Mouse (Mus musculus) embryonic facial prominence, embryonic 15.5 days (tissue): Measurements from ENCODE around the gene Diras1. TPM values are rescaled to one million over a fixed set of nuclear protein-coding genes. Genes with fewer than 3 reads are reported as not detected.
"Not testable (repeated sequence)": the region's sequence is repeated elsewhere in the genome, so short reads cannot be mapped to it uniquely, and the experiment has no call there.

ENCODE experiments used
- ATAC-seq: fragments of 200-750 bp; cut with Nextera tagmentation; 2 replicates; pipeline ENCODE4 v1.8.0; 2017; ENCODE audit warnings: low read depth, moderate TSS enrichment; ENCODE audit not compliant: insufficient number of reproducible peaks, low FRiP score, low TSS enrichment
- H3K27ac ChIP-seq: fragments of 300-500 bp; sonication (generic); replicated peaks from 2 replicates; pipeline ENCODE4 v1.5.1; 2015; ENCODE audit warnings: mild to moderate bottlenecking, inconsistent platforms
- H3K27me3 ChIP-seq: fragments of 300-500 bp; sonication (generic); 2 replicates; pipeline ENCODE4 v1.6.1; 2015; ENCODE audit warnings: inconsistent platforms
- H3K36me3 ChIP-seq: fragments of 300-500 bp; sonication (generic); 2 replicates; pipeline ENCODE4 v1.6.1; 2015; ENCODE audit warnings: mild to moderate bottlenecking, inconsistent platforms
- H3K4me1 ChIP-seq: fragments of 300-500 bp; sonication (generic); 2 replicates; pipeline ENCODE4 v1.6.1; 2015; ENCODE audit warnings: inconsistent platforms
- H3K4me2 ChIP-seq: fragments of 300-500 bp; sonication (generic); replicated peaks from 2 replicates; pipeline ENCODE4 v1.6.1; 2015; ENCODE audit warnings: mild to moderate bottlenecking, inconsistent platforms
- H3K4me3 ChIP-seq: fragments of 300-500 bp; sonication (generic); replicated peaks from 2 replicates; pipeline ENCODE4 v1.5.1; 2015; ENCODE audit warnings: mild to moderate bottlenecking, inconsistent platforms
- H3K9ac ChIP-seq: fragments of 300-500 bp; sonication (generic); 2 replicates; pipeline ENCODE4 v1.6.1; 2015; ENCODE audit warnings: inconsistent platforms
- H3K9me3 ChIP-seq: fragments of 300-500 bp; sonication (generic); replicated peaks from 2 replicates; pipeline ENCODE4 v1.6.1; 2016; ENCODE audit warnings: inconsistent platforms
- WGBS: fragments of 180-500 bp; shearing (Covaris S2); methylation state at CpG from one replicate; pipeline ENCODE4 v1.1.7; 2015; 5-methylcytosine and 5-hydroxymethylcytosine counted together
- polyA plus RNA-seq: library from polyadenylated mRNA; unstranded; fragments of >200 nt; fragmentation: Nextera tagmentation; extraction: Ambion mirVana; gene quantifications from 2 replicates; pipeline ENCODE4 v1.2.1, GENCODE M21; 2015

Gene Diras1
- polyA plus RNA-seq, 1 experiment from 2014 or later = 1.9 TPM

GRCm38 (mm10) chr10:81055802-81056340 lies 30.4 kb upstream of the Diras1 start:
- not testable (repeated sequence) for H3K4me2 ChIP-seq, H3K27ac ChIP-seq, H3K27me3 ChIP-seq, ATAC-seq, H3K9me3 ChIP-seq, H3K9ac ChIP-seq, H3K4me3 ChIP-seq
- Histone ChIP-seq H3K4me1 (peaks cover 32% of the 10 kb centered on the region), H3K36me3 (peaks cover 20% of the 10 kb centered on the region)
- WGBS = 80% methylated on average over 11 of the region's 11 CpGs

DNA sequence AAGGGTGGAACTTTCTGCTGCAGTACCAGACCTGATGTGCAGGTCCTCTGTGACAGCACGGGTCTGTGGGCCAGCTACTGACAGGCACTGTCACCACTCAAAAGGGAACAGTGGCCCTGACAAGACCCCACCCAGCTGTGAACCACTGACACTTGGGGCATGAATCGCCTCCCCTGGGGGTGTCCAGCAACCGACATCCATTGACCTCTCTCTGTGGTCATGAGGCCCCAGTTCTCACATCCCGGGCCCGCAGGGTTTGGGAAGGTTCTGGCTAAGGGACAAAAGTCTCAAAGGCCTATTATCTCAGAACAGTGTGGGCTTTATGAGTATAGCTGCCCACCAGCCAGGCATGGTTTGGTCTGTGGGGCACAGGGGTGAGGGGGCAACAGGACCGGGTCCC lies 29.7 kb upstream of the Diras1 start:
- peaks cover 32% of the 10 kb centered on the region for H3K4me1 ChIP-seq
- H3K27ac ChIP-seq = no peak overlapping the region
- no peak overlapping the region for H3K4me2 ChIP-seq
- no peaks in the 10 kb centered on the region for H3K9me3 ChIP-seq
- no peak for ATAC-seq
- H3K4me3 ChIP-seq = no peak overlapping the region
- WGBS = 79% methylated on average over 6 of the region's 6 CpGs
- no peaks in the 10 kb centered on the region for H3K27me3 ChIP-seq
- no peak overlapping the region for H3K9ac ChIP-seq
- H3K36me3 ChIP-seq = peaks cover 27% of the 10 kb centered on the region

DNA sequence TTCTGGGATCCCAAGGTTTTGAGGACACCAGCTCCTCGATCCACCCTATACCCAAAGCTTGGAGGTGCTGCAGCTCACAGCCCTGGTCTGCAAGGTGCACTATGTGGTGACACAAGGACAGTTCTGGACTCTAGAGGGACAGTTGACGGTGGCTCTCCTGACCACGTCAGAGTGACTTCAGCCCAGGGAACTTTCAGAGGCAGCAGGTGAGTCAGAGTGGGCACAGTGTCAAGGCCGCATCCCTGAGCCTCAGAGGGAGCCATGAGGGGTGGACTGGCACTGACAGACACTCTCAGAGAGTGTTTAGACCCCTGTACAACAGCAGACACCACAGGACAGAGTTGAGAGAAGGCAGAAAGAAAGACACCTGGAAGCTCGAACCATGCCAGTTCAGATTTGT lies 27.1 kb upstream of the Diras1 start:
- 92% methylated on average over 5 of the region's 5 CpGs for WGBS
- H3K27ac ChIP-seq = no peak overlapping the region
- no peaks in the 10 kb centered on the region for H3K9me3 ChIP-seq
- peaks cover 53% of the 10 kb centered on the region for H3K36me3 ChIP-seq
- no peak for ATAC-seq
- H3K4me2 ChIP-seq = no peak overlapping the region
- H3K4me1 ChIP-seq = peaks cover 11% of the 10 kb centered on the region; the same call in 1 of the 2 replicates
- H3K9ac ChIP-seq = no peak overlapping the region
- H3K4me3 ChIP-seq = no peak overlapping the region
- H3K27me3 ChIP-seq = no peaks in the 10 kb centered on the region

DNA sequence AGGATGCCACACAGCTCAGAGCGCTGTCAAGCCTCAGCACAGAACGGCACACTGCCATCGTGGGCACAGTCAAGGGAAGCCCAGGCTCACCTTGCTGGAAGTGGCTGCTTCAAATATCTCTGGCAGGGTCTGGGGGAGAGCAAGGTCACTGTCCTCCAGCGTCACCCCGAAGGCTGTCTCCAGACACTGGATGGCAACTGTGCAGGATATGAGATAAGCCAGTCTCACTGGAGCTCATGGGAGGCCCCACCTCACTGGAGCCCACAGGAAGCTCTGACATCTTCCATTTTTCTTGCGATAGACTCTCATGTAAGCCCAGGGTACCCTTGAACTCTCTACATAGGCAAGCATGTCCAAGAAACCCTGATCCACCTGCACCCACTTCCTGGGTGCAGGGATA lies 25.7 kb upstream of the Diras1 start:
- Histone ChIP-seq H3K4me1 (0 out of 2 replicates have a peak, but pooled peaks cover under 1% of the 10 kb centered on the region), H3K27ac (no peak overlapping the region), H3K9me3 (no peaks in the 10 kb centered on the region), H3K27me3 (no peaks in the 10 kb centered on the region), H3K4me3 (no peak overlapping the region), H3K36me3 (peaks cover 68% of the 10 kb centered on the region), H3K4me2 (no peak overlapping the region), H3K9ac (no peak overlapping the region)
- ATAC-seq = no peak
- WGBS = 95% methylated on average over 6 of the region's 6 CpGs

DNA sequence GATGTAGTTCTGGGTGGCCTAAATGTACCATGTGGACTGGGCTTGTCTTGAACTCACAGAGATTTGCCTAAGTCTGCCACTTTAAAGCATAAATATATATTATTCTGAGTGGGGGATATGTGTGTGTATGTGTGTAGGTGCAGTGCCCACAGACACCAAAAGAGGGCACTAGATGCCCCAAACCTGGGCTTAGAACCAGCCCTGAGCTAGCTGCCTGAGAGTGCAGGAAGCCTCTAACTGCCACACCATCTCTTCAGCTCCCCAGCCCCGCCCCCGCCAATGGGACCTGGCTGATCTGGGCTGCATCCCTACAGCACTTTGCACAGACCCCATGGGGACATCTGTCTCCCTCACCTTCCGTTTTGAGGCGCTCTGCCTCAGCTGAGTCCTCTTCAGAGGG lies 25.2 kb upstream of the Diras1 start:
- Histone ChIP-seq H3K9me3 (no peaks in the 10 kb centered on the region), H3K27ac (no peak overlapping the region), H3K36me3 (peaks cover 73% of the 10 kb centered on the region), H3K4me2 (no peak overlapping the region), H3K9ac (no peak overlapping the region), H3K27me3 (no peaks in the 10 kb centered on the region), H3K4me3 (no peak overlapping the region), H3K4me1 (no peaks in the 10 kb centered on the region)
- no peak for ATAC-seq
- WGBS = 83% methylated on average over 4 of the region's 4 CpGs

DNA sequence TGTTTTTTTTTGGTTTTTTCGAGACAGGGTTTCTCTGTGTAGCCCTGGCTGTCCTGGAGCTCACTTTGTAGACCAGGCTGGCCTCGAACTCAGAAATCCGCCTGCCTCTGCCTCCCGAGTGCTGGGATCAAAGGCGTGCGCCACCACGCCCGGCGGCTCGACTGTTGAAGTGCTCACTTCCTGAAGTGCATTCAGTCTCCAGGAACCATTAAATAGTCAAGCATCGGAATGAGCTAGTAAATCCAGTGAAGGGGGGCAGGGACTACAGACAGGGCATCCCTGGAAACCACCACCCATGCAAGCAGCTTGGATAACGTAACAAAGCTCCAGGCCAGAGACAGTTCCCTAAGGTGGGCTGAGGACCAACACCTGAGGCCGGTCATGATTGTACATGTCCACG lies 19.8 kb upstream of the Diras1 start:
- H3K4me3 ChIP-seq, H3K27ac ChIP-seq, ATAC-seq, H3K4me2 ChIP-seq, H3K9me3 ChIP-seq, H3K9ac ChIP-seq, H3K4me1 ChIP-seq, H3K27me3 ChIP-seq: not testable (repeated sequence)
- 91% methylated on average over 14 of the region's 14 CpGs for WGBS
- H3K36me3 ChIP-seq = peaks cover 74% of the 10 kb centered on the region

GRCm38 (mm10) chr10:81041458-81042175 lies 16.2 kb upstream of the Diras1 start:
- Histone ChIP-seq H3K9ac (no peak overlapping the region), H3K4me1 (no peaks in the 10 kb centered on the region; the same call in 1 of the 2 replicates), H3K36me3 (peaks cover 38% of the 10 kb centered on the region), H3K27ac (no peak overlapping the region), H3K27me3 (no peaks in the 10 kb centered on the region), H3K4me3 (no peak overlapping the region), H3K9me3 (no peaks in the 10 kb centered on the region), H3K4me2 (no peak overlapping the region)
- 31% methylated on average over 13 of the region's 13 CpGs for WGBS
- ATAC-seq = no peak

GRCm38 (mm10) chr10:81036988-81037580 lies 11.6 kb upstream of the Diras1 start, which contains the start of gene Slc39a3:
TSS of gene Slc39a3 (minus strand) at chr10:81037426.
- Histone ChIP-seq H3K9me3 (no peaks in the 10 kb centered on the region), H3K4me3 (peak within 1 kb of the TSS; percentile 91), H3K27me3 (no peaks in the 10 kb centered on the region), H3K4me1 (no peaks in the 10 kb centered on the region; the same call in 1 of the 2 replicates), H3K27ac (no peak within 1 kb of the TSS), H3K4me2 (peak within 1 kb of the TSS; percentile 79), H3K36me3 (peaks cover 16% of the 10 kb centered on the region), H3K9ac (peak within 1 kb of the TSS; percentile 84)
- under 1% methylated on average over 35 of the region's 35 CpGs for WGBS
- ATAC-seq = peak; percentile 98

DNA sequence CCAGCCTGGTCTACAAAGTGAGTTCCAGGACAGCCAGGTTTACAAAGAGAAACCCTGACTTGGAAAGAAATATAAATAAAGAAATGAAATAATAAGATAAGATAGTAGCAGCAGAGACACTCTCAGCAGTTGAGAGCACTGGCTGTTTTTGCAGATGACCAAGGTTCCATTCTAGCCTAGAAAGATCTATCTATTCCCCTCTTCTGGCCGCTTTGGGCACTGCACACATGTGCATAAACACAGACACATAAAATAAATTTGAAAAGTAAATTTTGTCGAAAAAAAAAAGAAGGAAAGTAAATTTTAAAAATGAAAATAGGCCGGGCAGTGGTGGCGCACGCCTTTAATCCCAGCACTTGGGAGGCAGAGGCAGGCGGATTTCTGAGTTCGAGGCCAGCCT lies 10.8 kb upstream of the Diras1 start:
- H3K4me3 ChIP-seq = no peak overlapping the region
- no peaks in the 10 kb centered on the region for H3K9me3 ChIP-seq
- no peak for ATAC-seq
- H3K4me2 ChIP-seq = no peak overlapping the region
- WGBS = 71% methylated on average over 7 of the region's 7 CpGs
- H3K27ac ChIP-seq = no peak overlapping the region
- H3K9ac ChIP-seq = no peak overlapping the region
- H3K27me3 ChIP-seq = no peaks in the 10 kb centered on the region
- H3K36me3 ChIP-seq = peaks cover 24% of the 10 kb centered on the region
- no peaks in the 10 kb centered on the region; the same call in 1 of the 2 replicates for H3K4me1 ChIP-seq

DNA sequence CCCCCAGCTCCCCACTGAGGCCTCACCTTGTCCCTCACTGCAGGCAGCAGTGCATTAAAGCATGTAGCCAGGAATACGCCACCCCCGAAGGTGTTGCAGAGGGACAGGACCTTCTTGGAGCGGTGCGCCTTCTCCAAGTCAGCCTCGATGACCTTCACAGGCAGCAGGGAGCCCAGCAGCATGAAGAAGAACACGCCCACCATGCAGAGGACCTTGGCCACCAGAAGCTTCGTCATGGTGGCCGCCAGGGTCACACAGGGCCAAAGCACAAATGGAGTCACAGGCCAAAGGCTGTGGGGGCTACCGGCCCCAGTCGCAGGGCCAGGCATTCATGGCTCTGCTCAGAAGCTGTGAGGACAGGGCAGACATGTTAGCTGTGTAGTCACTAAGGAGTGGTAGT lies 8.1 kb upstream of the Diras1 start:
- peaks cover 35% of the 10 kb centered on the region for H3K36me3 ChIP-seq
- H3K9ac ChIP-seq = no peak overlapping the region
- H3K27me3 ChIP-seq = no peaks in the 10 kb centered on the region
- no peak for ATAC-seq
- H3K4me2 ChIP-seq = no peak overlapping the region
- no peak overlapping the region for H3K27ac ChIP-seq
- no peak overlapping the region for H3K4me3 ChIP-seq
- no peaks in the 10 kb centered on the region; the same call in 1 of the 2 replicates for H3K4me1 ChIP-seq
- WGBS = 78% methylated on average over 10 of the region's 10 CpGs
- no peaks in the 10 kb centered on the region for H3K9me3 ChIP-seq

GRCm38 (mm10) chr10:81029031-81029430 lies 3.6 kb upstream of the Diras1 start:
- WGBS = 69% methylated on average over 10 of the region's 10 CpGs

More at GRCm38 (mm10) chr10:81029031-81029430, 3.6 kb upstream of the Diras1 start:
- Histone ChIP-seq H3K9ac (no peak overlapping the region), H3K27ac (no peak overlapping the region), H3K4me2 (no peak overlapping the region), H3K36me3 (peaks cover 35% of the 10 kb centered on the region), H3K9me3 (no peaks in the 10 kb centered on the region), H3K4me3 (no peak overlapping the region), H3K4me1 (peaks cover 8% of the 10 kb centered on the region), H3K27me3 (peaks cover 21% of the 10 kb centered on the region)
- ATAC-seq = no peak
